Mouse (Mus musculus) liver, postnatal 0 days (tissue): ENCODE measurements around the gene Tmem168.

Experiments
- CTCF ChIP-seq: sonication (generic); IDR thresholded peaks from 2 replicates; pipeline ENCODE4 v1.5.1; 2016; ENCODE audit warnings: antibody characterized with exemption, low read depth
- EP300 ChIP-seq: IDR thresholded peaks from 2 replicates; pipeline ENCODE4 v1.6.1; 2016; ENCODE audit warnings: antibody characterized with exemption, low read depth, mild to moderate bottlenecking

- TF ChIP-seq CTCF = no peak
- TF ChIP-seq EP300 = no peak
Measured at GRCm38 (mm10) chr6:13606921-13607620, 829 bp downstream of the Tmem168 start.
